Mouse (Mus musculus) duodenum, adult 2 months (tissue): ENCODE measurements around the gene Smap2. TPM values are rescaled to one million over a fixed set of nuclear protein-coding genes. Genes with fewer than 3 reads are reported as not detected.

Source experiments
- polyA plus RNA-seq: library from polyadenylated mRNA; depleted of rRNA; stranded (reverse); fragments of >200 nt; gene quantifications from 2 replicates; pipeline ENCODE4 v1.2.3, GENCODE M21; 2012; ENCODE audit warnings: low replicate concordance; rRNA removed

Gene Smap2
- polyA plus RNA-seq: 15.0 and 26.8 TPM in 2 replicates

DNA sequence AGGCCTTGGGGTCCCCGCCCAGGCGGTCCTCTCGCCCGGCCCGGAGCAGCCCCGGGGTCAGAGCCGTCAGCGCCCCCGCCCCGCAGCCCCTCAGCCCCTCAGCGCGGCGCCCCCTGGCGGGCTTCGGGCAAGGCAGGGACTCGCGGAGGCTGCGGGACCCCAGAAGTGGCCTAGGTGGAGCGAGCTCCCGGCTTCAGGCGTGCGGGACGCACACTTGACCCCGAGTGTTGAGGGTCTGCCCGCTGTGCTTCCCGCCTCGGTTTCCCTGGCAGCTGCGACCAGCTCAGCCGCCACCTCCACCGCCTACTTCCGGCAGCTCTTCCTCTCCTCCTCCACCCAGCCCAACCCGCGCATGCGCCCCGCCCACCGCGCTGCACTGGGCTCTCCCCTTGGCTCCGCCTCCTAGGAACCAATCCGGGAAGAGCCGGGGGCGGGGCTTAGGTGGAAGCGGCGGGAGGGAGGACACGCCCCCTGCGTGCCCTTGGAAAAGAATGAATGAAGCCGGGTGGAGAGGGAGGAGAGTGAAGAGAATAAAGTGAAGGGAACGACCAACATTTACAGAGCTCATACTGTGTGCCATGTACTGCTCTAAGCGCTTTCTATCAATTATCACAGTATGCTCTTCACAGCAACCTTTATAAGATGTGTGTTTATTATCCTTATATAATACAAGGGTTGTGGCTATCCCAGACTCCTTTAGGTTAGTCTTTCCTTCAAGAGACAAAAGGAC is at the start of gene Smap2:
Smap2 (minus strand) TSS at position 320 of the 730 bp plus-strand sequence.

DNA sequence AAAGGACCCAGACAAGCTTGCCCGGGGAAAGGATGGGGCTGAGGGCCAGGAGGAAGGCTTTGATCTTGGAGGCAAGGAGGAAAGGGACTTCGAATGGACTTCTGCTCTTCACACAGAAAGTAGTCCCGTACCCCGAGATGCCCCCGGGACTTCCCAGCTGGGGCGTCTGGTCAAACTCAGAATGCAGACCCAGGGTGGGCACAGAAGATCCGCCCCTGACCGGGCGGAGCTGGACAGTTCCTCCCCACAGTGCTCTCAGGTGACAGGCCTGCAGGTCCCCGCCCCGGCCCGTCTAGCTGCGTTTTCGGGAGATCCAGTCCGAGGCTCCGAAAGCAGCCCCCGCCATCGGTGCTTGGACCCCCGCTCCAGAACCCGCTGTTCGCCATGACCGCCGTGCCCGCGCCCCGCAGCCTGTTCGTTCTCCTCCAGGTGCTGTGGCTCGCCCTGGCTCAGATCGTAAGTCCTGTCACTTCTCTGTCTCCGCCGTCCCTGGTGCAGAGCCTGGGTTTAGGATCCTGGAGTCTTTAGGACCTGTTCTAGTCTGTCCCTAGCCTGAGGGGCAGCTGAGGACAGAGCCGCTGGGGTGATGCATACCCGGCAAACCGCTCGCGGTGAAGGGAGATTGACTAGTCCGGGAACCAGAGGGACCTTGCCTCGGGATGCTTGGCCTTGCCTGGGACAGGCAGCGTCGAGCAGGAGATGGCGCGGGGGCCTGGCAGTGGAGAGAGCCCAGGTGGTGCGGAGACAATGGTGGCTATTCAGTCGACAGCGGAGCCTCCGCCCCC is 22.5 kb upstream of the Smap2 start, which contains the start of gene Col9a2:
Col9a2 (plus strand) TSS at position 55 of the 785 bp plus-strand sequence.

DNA sequence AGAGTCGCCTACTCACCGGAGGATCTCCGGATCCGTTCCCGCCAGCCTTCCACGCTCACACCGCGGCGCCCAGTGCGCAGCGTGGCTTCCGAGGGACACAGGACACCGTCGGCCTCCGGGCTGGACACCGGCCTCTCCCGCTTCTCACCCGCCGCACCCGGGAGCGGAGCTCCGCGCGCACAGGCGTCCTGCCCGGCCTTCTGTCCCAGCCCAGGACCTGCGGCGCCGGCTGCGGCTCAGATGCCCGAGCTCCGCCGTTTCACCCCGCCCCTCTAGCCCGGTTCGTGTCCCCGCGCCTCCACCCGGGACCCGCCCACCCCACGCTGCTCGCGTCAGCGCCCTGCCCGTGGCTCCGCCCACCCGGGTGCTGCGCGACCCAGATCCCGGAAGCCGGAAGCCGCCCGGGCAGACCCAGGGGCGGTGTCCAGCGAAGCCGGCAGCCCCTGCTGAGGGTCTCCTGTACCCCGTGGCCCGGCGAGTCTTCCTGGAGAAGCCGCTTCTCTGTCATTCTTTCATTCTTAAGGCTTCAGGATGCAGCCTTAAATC is 65.5 kb downstream of the Smap2 start, which contains the start of gene Zfp69:
Zfp69 (minus strand) TSS at position 272 of the 546 bp plus-strand sequence.

DNA sequence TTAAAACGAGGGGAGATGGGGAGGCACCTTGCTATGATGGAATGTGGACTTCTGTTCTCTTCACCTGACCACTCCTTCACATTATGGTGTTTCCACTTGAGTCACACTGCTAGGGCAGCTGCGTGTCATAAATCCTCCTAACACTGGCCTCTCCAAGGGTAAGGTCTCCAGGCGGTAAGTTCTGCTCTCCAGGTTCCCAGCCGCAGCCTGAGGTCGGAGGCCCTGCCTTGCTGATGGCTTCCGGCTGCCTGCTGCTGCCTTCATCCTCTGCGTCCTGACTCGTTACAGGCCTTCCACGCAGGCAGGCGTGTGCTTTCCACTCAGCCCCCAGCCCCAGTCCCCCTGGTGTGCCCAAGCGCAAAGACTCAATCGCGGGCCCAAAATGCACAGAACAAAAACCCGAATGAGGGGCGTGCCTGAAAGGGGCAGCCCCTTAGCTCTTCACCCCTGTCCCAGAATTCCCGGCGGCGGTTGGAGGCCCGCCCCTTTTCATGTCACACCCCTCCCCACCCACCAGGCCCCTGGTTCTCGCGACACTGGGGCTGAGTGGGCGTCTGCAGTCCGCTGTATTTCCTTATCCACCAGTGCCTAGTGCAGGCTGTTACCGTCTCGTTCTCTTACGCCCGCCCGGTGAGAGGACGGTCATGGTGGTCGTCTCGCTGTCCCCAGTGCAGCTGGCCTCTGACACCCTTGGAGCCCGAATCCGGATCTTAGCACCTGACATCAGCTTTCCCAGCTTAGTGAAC is 92.3 kb downstream of the Smap2 start, which contains the start of gene Exo5:
Exo5 (minus strand) TSS at position 464 of the 746 bp plus-strand sequence.

Other genes with a start within 250 kb of the Smap2 start
- 184 and 187 TPM in 2 replicates for gene Nfyc, start 185.7 kb downstream of the Smap2 start, polyA plus RNA-seq
- gene Rims3, start 162.4 kb downstream of the Smap2 start, polyA plus RNA-seq: 0.18 and 0.61 TPM in 2 replicates
- 1.1 and 1.3 TPM in 2 replicates for gene Exo5, start 92.2 kb downstream of the Smap2 start, polyA plus RNA-seq
- gene Zfp69, start 65.5 kb downstream of the Smap2 start, polyA plus RNA-seq: 1.1 TPM in 2 replicates
- gene Col9a2, start 22.1 kb upstream of the Smap2 start, polyA plus RNA-seq: 0.28 and 0.43 TPM in 2 replicates
- 8.0 and 9.9 TPM in 2 replicates for gene Zmpste24, start 81.0 kb upstream of the Smap2 start, polyA plus RNA-seq
- gene Tmco2, start 92.0 kb upstream of the Smap2 start, polyA plus RNA-seq: not detected in 2 replicates
- gene Rlf, start 197.8 kb upstream of the Smap2 start, polyA plus RNA-seq: 0.38 and 0.39 TPM in 2 replicates